22 mouse cellular contexts compared by ENCODE assay signal in the genomic region with DNA sequence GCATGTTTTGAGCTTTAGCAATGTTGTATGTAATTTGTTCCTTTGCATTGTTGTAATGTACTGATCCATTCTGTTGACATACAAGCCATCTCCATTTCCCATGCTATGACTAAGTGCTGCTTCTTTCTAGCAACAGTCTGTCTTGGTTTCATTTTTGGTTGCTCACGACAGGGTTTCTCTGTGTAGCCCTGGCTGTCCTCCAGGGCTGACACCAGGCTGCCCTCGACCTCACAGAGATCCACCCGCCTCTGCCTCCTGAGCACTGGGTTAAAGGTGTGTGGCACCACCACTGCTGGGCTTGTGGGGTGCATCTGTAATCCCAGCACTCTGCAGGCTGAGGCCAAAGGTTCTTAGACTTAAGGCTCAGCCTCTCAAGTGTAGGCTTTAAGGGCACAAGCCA. TPM values are rescaled to one million over a fixed set of nuclear protein-coding genes. Genes with fewer than 3 reads are reported as not detected.
A peak's percentile ranks its signal among the peaks of the same experiment; 100 is the strongest.
DNase-seq lines count a peak whose midpoint lies in the region; ATAC-seq and TF ChIP-seq lines count a peak whose summit lies in the region.
"Had no signal": no experiment of that assay in that cellular context is flagged by ENCODE, and none has a peak within 500 bp of the region (broad histone marks: within the 10 kb centered on the region; RNA-seq: fewer than 3 reads in every experiment).

No protein-coding gene starts in this region.

- no peak overlapping the region for H3K27ac ChIP-seq in liver, embryonic 12.5 days
- H3K27ac ChIP-seq in liver, postnatal 0 days (ENCODE audit: low read depth) = no peak overlapping the region
- H3K27ac ChIP-seq: forebrain, embryonic 15.5 days; heart, embryonic 15.5 days; hindbrain, embryonic 13.5 days; intestine, embryonic 15.5 days; liver, embryonic 13.5 days; midbrain, embryonic 15.5 days; neural tube, embryonic 15.5 days had no signal

- TF ChIP-seq CTCF in liver, postnatal 0 days (IDR thresholded peaks at IDR 0.05; ENCODE audit: low read depth) = no peak

- H3K36me3 ChIP-seq in liver, embryonic 12.5 days = peaks cover 88% of the 10 kb centered on the region
- H3K36me3 ChIP-seq in liver, postnatal 0 days (replicated peaks; ENCODE audit: insufficient read depth, low read length) = peaks cover 57% of the 10 kb centered on the region
- peaks cover 32% of the 10 kb centered on the region for H3K36me3 ChIP-seq in myocyte (ENCODE audit: control insufficient read depth, insufficient read depth)
- H3K36me3 ChIP-seq: midbrain, embryonic 15.5 days had no signal

- WGBS in liver, embryonic 12.5 days (ENCODE audit: insufficient replicate concordance) = 88% methylated on average over 3 of the region's 3 CpGs
- 79% methylated on average over 3 of the region's 3 CpGs for WGBS in liver, postnatal 0 days (ENCODE audit: insufficient replicate concordance)

- ATAC-seq in liver, embryonic 12.5 days = no peak
- ATAC-seq in liver, postnatal 0 days = no peak
- ATAC-seq: forebrain, embryonic 15.5 days; intestine, embryonic 15.5 days; midbrain, embryonic 15.5 days had no signal

- H3K9me3 ChIP-seq in liver, embryonic 12.5 days (replicated peaks) = no peaks in the 10 kb centered on the region
- no peaks in the 10 kb centered on the region for H3K9me3 ChIP-seq in liver, postnatal 0 days (ENCODE audit: low read length)
- H3K9me3 ChIP-seq: forebrain, embryonic 15.5 days; heart, embryonic 15.5 days; hindbrain, embryonic 13.5 days; intestine, embryonic 15.5 days; liver, embryonic 13.5 days; midbrain, embryonic 15.5 days; neural tube, embryonic 15.5 days had no signal

- no peak for DNase-seq in liver, postnatal 0 days
- DNase-seq in CD4-positive helper T cell, adult 2 months (ENCODE audit: low read depth, low spot score) = peak; percentile 57
- peak; percentile 47 for DNase-seq in NIH3T3 (ENCODE audit: low read depth)
- DNase-seq in thymus, postnatal 0 days (ENCODE audit: low spot score) = no peak
- DNase-seq in layer of hippocampus, adult 8-10 months (ENCODE audit: low spot score in 2 of 2) = no peak
- no peak for DNase-seq in right cerebral cortex, adult 18-20 months
- DNase-seq: cerebellum, adult 8-10 months; gastrocnemius, postnatal 14 days; heart, postnatal 36 days; kidney, adult 8-10 months; kidney, postnatal 14 days; liver, embryonic 13.5 days; lung, embryonic 14.5 days; thymus, adult 18-20 months had no signal

- no peaks in the 10 kb centered on the region for H3K27me3 ChIP-seq in liver, embryonic 12.5 days (replicated peaks)
- no peaks in the 10 kb centered on the region for H3K27me3 ChIP-seq in liver, postnatal 0 days (ENCODE audit: insufficient read depth, low read length)
- no peaks in the 10 kb centered on the region for H3K27me3 ChIP-seq in myocyte (ENCODE audit: control insufficient read depth, insufficient read depth, insufficient read length)
- H3K27me3 ChIP-seq: forebrain, embryonic 15.5 days; heart, embryonic 15.5 days; hindbrain, embryonic 13.5 days; intestine, embryonic 15.5 days; liver, embryonic 13.5 days; midbrain, embryonic 15.5 days; neural tube, embryonic 15.5 days had no signal

- H3K4me2 ChIP-seq in liver, embryonic 12.5 days = peak overlapping the region; percentile 7; the same call in 1 of the 2 replicates
- no peak overlapping the region; the same call in 1 of the 2 replicates for H3K4me2 ChIP-seq in liver, postnatal 0 days (ENCODE audit: low read depth, low read length)
- H3K4me2 ChIP-seq in myocyte (ENCODE audit: low read depth) = peak overlapping the region; percentile 47
- H3K4me2 ChIP-seq: forebrain, embryonic 15.5 days; heart, embryonic 15.5 days; hindbrain, embryonic 13.5 days; intestine, embryonic 15.5 days; liver, embryonic 13.5 days; lung, embryonic 14.5 days; midbrain, embryonic 15.5 days; neural tube, embryonic 15.5 days had no signal

- TF ChIP-seq POLR2A in myocyte (IDR thresholded peaks at IDR 0.05; ENCODE audit: insufficient read length, low read depth) = no peak

- no peak overlapping the region for H3K9ac ChIP-seq in liver, embryonic 12.5 days
- no peak overlapping the region for H3K9ac ChIP-seq in liver, postnatal 0 days (replicated peaks)
- H3K9ac ChIP-seq: forebrain, embryonic 15.5 days; heart, embryonic 15.5 days; hindbrain, embryonic 13.5 days; intestine, embryonic 15.5 days; liver, embryonic 13.5 days; lung, embryonic 14.5 days; midbrain, embryonic 15.5 days; neural tube, embryonic 15.5 days had no signal

- peaks cover 51% of the 10 kb centered on the region for H3K4me1 ChIP-seq in liver, embryonic 12.5 days
- H3K4me1 ChIP-seq in liver, postnatal 0 days (ENCODE audit: insufficient read depth) = 0 out of 2 replicates have a peak, but pooled peaks cover 8% of the 10 kb centered on the region

- H3ac ChIP-seq in myocyte (ENCODE audit: control insufficient read depth, insufficient read length) = no peak overlapping the region

- TF ChIP-seq EP300 in liver, postnatal 0 days (IDR thresholded peaks at IDR 0.05; ENCODE audit: low read depth) = no peak

- peaks cover 68% of the 10 kb centered on the region for H3K79me2 ChIP-seq in myocyte (ENCODE audit: control insufficient read depth, insufficient read depth)

- H3K4me3 ChIP-seq in liver, embryonic 12.5 days = no peak overlapping the region
- no peak overlapping the region for H3K4me3 ChIP-seq in liver, postnatal 0 days (ENCODE audit: low read depth, low read length)
- no peak overlapping the region for H3K4me3 ChIP-seq in myocyte
- H3K4me3 ChIP-seq: forebrain, embryonic 15.5 days; heart, embryonic 15.5 days; hindbrain, embryonic 13.5 days; intestine, embryonic 15.5 days; liver, embryonic 13.5 days; midbrain, embryonic 15.5 days; neural tube, embryonic 15.5 days had no signal

TF ChIP-seq in myocyte, 11 proteins besides CTCF, POLR2A, EP300 and RAD21:
- no peak for TF ChIP-seq TCF3 (IDR thresholded peaks at IDR 0.05; ENCODE audit: insufficient read length, low read depth)
- no peak for TF ChIP-seq POLR2AphosphoS2 (IDR thresholded peaks at IDR 0.05; ENCODE audit: insufficient read length, low read depth)
- TF ChIP-seq CEBPB (IDR thresholded peaks at IDR 0.05; ENCODE audit: insufficient read depth, poor library complexity, severe bottlenecking) = no peak
- TF ChIP-seq MYOD1 (IDR thresholded peaks at IDR 0.05; ENCODE audit: control insufficient read depth in 1 of 3, insufficient read length in 2 of 3, low read depth in 2 of 3) = no peak
- no peak for TF ChIP-seq REST (IDR thresholded peaks at IDR 0.05; ENCODE audit: insufficient read depth, insufficient read length)
- TF ChIP-seq USF1 (IDR thresholded peaks at IDR 0.05; ENCODE audit: low read depth) = no peak
- no peak for TF ChIP-seq MYOG (IDR thresholded peaks at IDR 0.05; ENCODE audit: control insufficient read depth in 1 of 3, insufficient read depth in 1 of 3, insufficient read length in 2 of 3, low read depth in 2 of 3)
- no peak for TF ChIP-seq SRF (IDR thresholded peaks at IDR 0.05; ENCODE audit: control insufficient read depth, insufficient read length, low read depth)
- no peak for TF ChIP-seq E2F4 (IDR thresholded peaks at IDR 0.05; ENCODE audit: insufficient read depth)
- TF ChIP-seq TCF12 (IDR thresholded peaks at IDR 0.05; ENCODE audit: insufficient read depth, poor library complexity, severe bottlenecking) = no peak
- no peak for TF ChIP-seq MAX (IDR thresholded peaks at IDR 0.05; ENCODE audit: low read depth)

RNA-seq across cellular contexts. Expression of a gene that starts 5.3 kb away (rescaled TPM):
- 150 and 158 TPM in 2 replicates for polyA plus RNA-seq in liver, embryonic 12.5 days (2016; fragmentation: Nextera tagmentation; extraction: Ambion mirVana)
- 48.3 and 57.6 TPM in 2 replicates for polyA plus RNA-seq in liver, postnatal 0 days (2015; fragmentation: Nextera tagmentation; extraction: Ambion mirVana)
- polyA plus RNA-seq in myocyte (2012; fragmentation: generic; extraction: Trizol) = 25.5 TPM
- polyA plus RNA-seq in thymus, postnatal 0 days (2015; fragmentation: Nextera tagmentation; extraction: Ambion mirVana) = 103 and 113 TPM in 2 replicates
- total RNA-seq in layer of hippocampus, adult 8-10 months (2022) = 1 to 10 TPM in 3 of 4 experiments, under 1 TPM in 1; 0.51 to 1.9 (median 1.5) TPM

RNA-seq across cellular contexts. Expression of a gene that starts 24.7 kb away (rescaled TPM):
- polyA plus RNA-seq in liver, embryonic 12.5 days (2016; fragmentation: Nextera tagmentation; extraction: Ambion mirVana) = 5.1 and 5.6 TPM in 2 replicates
- 1.2 and 1.6 TPM in 2 replicates for polyA plus RNA-seq in liver, postnatal 0 days (2015; fragmentation: Nextera tagmentation; extraction: Ambion mirVana)
- polyA plus RNA-seq in myocyte (2012; fragmentation: generic; extraction: Trizol) = 8.4 TPM
- 5.0 and 10.5 TPM in 2 replicates for polyA plus RNA-seq in thymus, postnatal 0 days (2015; fragmentation: Nextera tagmentation; extraction: Ambion mirVana)
- total RNA-seq in layer of hippocampus, adult 8-10 months (2022) = 10 to 100 TPM; 12.7 to 19.0 (median 14.2) TPM

RNA-seq across cellular contexts. Expression of a gene that starts 30.1 kb away (rescaled TPM):
- polyA plus RNA-seq in liver, embryonic 12.5 days (2016; fragmentation: Nextera tagmentation; extraction: Ambion mirVana) = 9.0 and 11.4 TPM in 2 replicates
- 2.5 and 2.9 TPM in 2 replicates for polyA plus RNA-seq in liver, postnatal 0 days (2015; fragmentation: Nextera tagmentation; extraction: Ambion mirVana)
- 4.8 TPM for polyA plus RNA-seq in myocyte (2012; fragmentation: generic; extraction: Trizol)
- 5.6 and 6.8 TPM in 2 replicates for polyA plus RNA-seq in thymus, postnatal 0 days (2015; fragmentation: Nextera tagmentation; extraction: Ambion mirVana)
- total RNA-seq in layer of hippocampus, adult 8-10 months (2022) = 10 to 100 TPM; 19.8 to 27.7 (median 23.7) TPM

RNA-seq across cellular contexts. Expression of a gene that starts 38.6 kb away (rescaled TPM):
- 42.0 and 45.6 TPM in 2 replicates for polyA plus RNA-seq in liver, embryonic 12.5 days (2016; fragmentation: Nextera tagmentation; extraction: Ambion mirVana)
- polyA plus RNA-seq in liver, postnatal 0 days (2015; fragmentation: Nextera tagmentation; extraction: Ambion mirVana) = 20.9 and 23.1 TPM in 2 replicates
- polyA plus RNA-seq in myocyte (2012; fragmentation: generic; extraction: Trizol) = 55.0 TPM
- 65.6 and 65.8 TPM in 2 replicates for polyA plus RNA-seq in thymus, postnatal 0 days (2015; fragmentation: Nextera tagmentation; extraction: Ambion mirVana)
- 10 to 100 TPM; 37.2 to 43.3 (median 38.6) TPM for total RNA-seq in layer of hippocampus, adult 8-10 months (2022)

RNA-seq across cellular contexts. Expression of a gene that starts 41.2 kb away (rescaled TPM):
- polyA plus RNA-seq in liver, embryonic 12.5 days (2016; fragmentation: Nextera tagmentation; extraction: Ambion mirVana) = 17.1 and 17.3 TPM in 2 replicates
- 4.9 and 7.2 TPM in 2 replicates for polyA plus RNA-seq in liver, postnatal 0 days (2015; fragmentation: Nextera tagmentation; extraction: Ambion mirVana)
- 38.4 TPM for polyA plus RNA-seq in myocyte (2012; fragmentation: generic; extraction: Trizol)
- 31.0 and 32.3 TPM in 2 replicates for polyA plus RNA-seq in thymus, postnatal 0 days (2015; fragmentation: Nextera tagmentation; extraction: Ambion mirVana)
- 10 to 100 TPM; 35.5 to 47.2 (median 40.6) TPM for total RNA-seq in layer of hippocampus, adult 8-10 months (2022)

Comparison
In these comparisons a context has a peak if more than half of its experiments do, and no peak if none do; other contexts are left out.
1. DNase-seq: peak in CD4-positive helper T cell, adult 2 months (single experiment) and NIH3T3 (single experiment); none in liver, postnatal 0 days (single experiment), thymus, postnatal 0 days (single experiment), layer of hippocampus, adult 8-10 months (0 of 2) and right cerebral cortex, adult 18-20 months (single experiment).